Mouse (Mus musculus): ENCODE results near the gene Rhd. TPM values are rescaled to one million over a fixed set of nuclear protein-coding genes. Genes with fewer than 3 reads are reported as not detected.
"Not testable (repeated sequence)": the region's sequence is repeated elsewhere in the genome, so short reads cannot be mapped to it uniquely, and the experiment has no call there.

Rhd gene
- polyA plus RNA-seq, 1 experiment from 2014 or later: 7.9 TPM

GRCm38 (mm10) chr4:134879410-134879981, 15.2 kb downstream of the Rhd start:
- H3K36me3 ChIP-seq: no peaks in the 10 kb centered on the region
- peak overlapping the region; percentile 73 for H3K4me2 ChIP-seq (replicated peaks)
- H3K9me3 ChIP-seq: no peaks in the 10 kb centered on the region
- 4% methylated on average over 17 of the region's 17 CpGs for WGBS
- peak overlapping the region; percentile 28; the same call in 1 of the 2 replicates for H3K9ac ChIP-seq
- peaks cover 8% of the 10 kb centered on the region for H3K4me1 ChIP-seq (replicated peaks)
- H3K27ac ChIP-seq: no peak overlapping the region
- peak overlapping the region; percentile 31 for H3K4me3 ChIP-seq (replicated peaks)
- peak; percentile 45; the same call in 1 of the 2 replicates for ATAC-seq
- no peaks in the 10 kb centered on the region for H3K27me3 ChIP-seq (replicated peaks)

GRCm38 (mm10) chr4:134880041-134880440, 15.7 kb downstream of the Rhd start:
- Histone ChIP-seq H3K27me3 (replicated peaks) (no peaks in the 10 kb centered on the region), H3K4me3 (replicated peaks) (no peak overlapping the region), H3K9ac (no peak overlapping the region), H3K4me2 (replicated peaks) (peak overlapping the region; percentile 73), H3K36me3 (no peaks in the 10 kb centered on the region), H3K27ac (no peak overlapping the region), H3K4me1 (replicated peaks) (peaks cover 8% of the 10 kb centered on the region), H3K9me3 (no peaks in the 10 kb centered on the region)
- WGBS: 33% methylated on average over 6 of the region's 6 CpGs
- ATAC-seq: no peak

GRCm38 (mm10) chr4:134883266-134883665, 18.9 kb downstream of the Rhd start:
- H3K4me1 ChIP-seq (replicated peaks): peaks cover 8% of the 10 kb centered on the region
- H3K27me3 ChIP-seq (replicated peaks): no peaks in the 10 kb centered on the region
- no peaks in the 10 kb centered on the region for H3K9me3 ChIP-seq
- H3K27ac ChIP-seq: no peak overlapping the region
- WGBS: 28% methylated on average over 7 of the region's 7 CpGs
- H3K4me3 ChIP-seq (replicated peaks): no peak overlapping the region
- H3K4me2 ChIP-seq (replicated peaks): no peak overlapping the region
- no peak overlapping the region for H3K9ac ChIP-seq
- H3K36me3 ChIP-seq: no peaks in the 10 kb centered on the region
- ATAC-seq: no peak

- no peak overlapping the region for H3K9ac ChIP-seq
- H3K4me1 ChIP-seq (replicated peaks): peaks cover 8% of the 10 kb centered on the region
- WGBS: 79% methylated on average over 10 of the region's 10 CpGs
- H3K9me3 ChIP-seq: no peaks in the 10 kb centered on the region
- no peak overlapping the region for H3K27ac ChIP-seq
- H3K27me3 ChIP-seq (replicated peaks): no peaks in the 10 kb centered on the region
- H3K4me3 ChIP-seq (replicated peaks): no peak overlapping the region
- ATAC-seq: no peak
- H3K36me3 ChIP-seq: no peaks in the 10 kb centered on the region
- H3K4me2 ChIP-seq (replicated peaks): no peak overlapping the region
Measured at GRCm38 (mm10) chr4:134883808-134884207, 19.5 kb downstream of the Rhd start.

- no peak for ATAC-seq
- H3K9me3 ChIP-seq: no peaks in the 10 kb centered on the region
- H3K36me3 ChIP-seq: no peaks in the 10 kb centered on the region
- no peak overlapping the region for H3K4me3 ChIP-seq (replicated peaks)
- no peak overlapping the region for H3K27ac ChIP-seq
- no peak overlapping the region for H3K9ac ChIP-seq
- WGBS: 92% methylated on average over 4 of the region's 4 CpGs
- no peaks in the 10 kb centered on the region for H3K27me3 ChIP-seq (replicated peaks)
- H3K4me2 ChIP-seq (replicated peaks): no peak overlapping the region
- H3K4me1 ChIP-seq (replicated peaks): peaks cover 5% of the 10 kb centered on the region
Measured at GRCm38 (mm10) chr4:134884364-134884763, 20.0 kb downstream of the Rhd start.

GRCm38 (mm10) chr4:134892096-134892495, 27.8 kb downstream of the Rhd start:
- H3K36me3 ChIP-seq: peaks cover 5% of the 10 kb centered on the region; the same call in 1 of the 2 replicates
- H3K4me2 ChIP-seq (replicated peaks): no peak overlapping the region
- H3K9me3 ChIP-seq: no peaks in the 10 kb centered on the region
- ATAC-seq: no peak
- no peak overlapping the region for H3K27ac ChIP-seq
- no peak overlapping the region for H3K9ac ChIP-seq
- no peaks in the 10 kb centered on the region for H3K27me3 ChIP-seq (replicated peaks)
- WGBS: 74% methylated on average over 6 of the region's 6 CpGs
- H3K4me1 ChIP-seq (replicated peaks): no peaks in the 10 kb centered on the region
- no peak overlapping the region for H3K4me3 ChIP-seq (replicated peaks)

- Histone ChIP-seq H3K27ac (no peak overlapping the region), H3K27me3 (replicated peaks) (no peaks in the 10 kb centered on the region), H3K4me1 (replicated peaks) (no peaks in the 10 kb centered on the region), H3K9me3 (no peaks in the 10 kb centered on the region), H3K4me3 (replicated peaks) (no peak overlapping the region), H3K9ac (no peak overlapping the region), H3K4me2 (replicated peaks) (no peak overlapping the region), H3K36me3 (peaks cover 27% of the 10 kb centered on the region)
- 82% methylated on average over 6 of the region's 6 CpGs for WGBS
- no peak for ATAC-seq
Measured at GRCm38 (mm10) chr4:134897256-134897655, 32.9 kb downstream of the Rhd start.

GRCm38 (mm10) chr4:134901126-134901525, 36.8 kb downstream of the Rhd start:
- H3K4me1 ChIP-seq (replicated peaks): no peaks in the 10 kb centered on the region
- no peak overlapping the region for H3K4me3 ChIP-seq (replicated peaks)
- H3K9ac ChIP-seq: no peak overlapping the region
- H3K27me3 ChIP-seq (replicated peaks): no peaks in the 10 kb centered on the region
- no peak overlapping the region for H3K27ac ChIP-seq
- peaks cover 50% of the 10 kb centered on the region for H3K36me3 ChIP-seq
- 87% methylated on average over 8 of the region's 8 CpGs for WGBS
- no peaks in the 10 kb centered on the region for H3K9me3 ChIP-seq
- no peak for ATAC-seq
- no peak overlapping the region for H3K4me2 ChIP-seq (replicated peaks)

GRCm38 (mm10) chr4:134903046-134903445, 38.7 kb downstream of the Rhd start:
- 75% methylated on average over 7 of the region's 7 CpGs for WGBS
- no peak overlapping the region for H3K9ac ChIP-seq
- H3K4me1 ChIP-seq (replicated peaks): no peaks in the 10 kb centered on the region
- H3K27ac ChIP-seq: no peak overlapping the region
- no peak overlapping the region for H3K4me2 ChIP-seq (replicated peaks)
- H3K4me3 ChIP-seq (replicated peaks): no peak overlapping the region
- H3K27me3 ChIP-seq (replicated peaks): no peaks in the 10 kb centered on the region
- no peaks in the 10 kb centered on the region for H3K9me3 ChIP-seq
- H3K36me3 ChIP-seq: peaks cover 45% of the 10 kb centered on the region
- ATAC-seq: no peak

- ATAC-seq; H3K4me2 ChIP-seq (replicated peaks); H3K4me3 ChIP-seq (replicated peaks); H3K27me3 ChIP-seq (replicated peaks); H3K27ac ChIP-seq; H3K9ac ChIP-seq; H3K9me3 ChIP-seq: not testable (repeated sequence)
- peaks cover 12% of the 10 kb centered on the region for H3K4me1 ChIP-seq (replicated peaks)
- 99% methylated on average over 6 of the region's 8 CpGs for WGBS
- H3K36me3 ChIP-seq: peaks cover 20% of the 10 kb centered on the region
Measured at GRCm38 (mm10) chr4:134911406-134911805, 47.1 kb downstream of the Rhd start.

GRCm38 (mm10) chr4:134913413-134913812, 49.1 kb downstream of the Rhd start:
- Histone ChIP-seq H3K4me3 (replicated peaks) (peak overlapping the region; percentile 1; the same call in 1 of the 2 replicates), H3K4me1 (replicated peaks) (peaks cover 12% of the 10 kb centered on the region), H3K9me3 (no peaks in the 10 kb centered on the region), H3K36me3 (peaks cover 16% of the 10 kb centered on the region), H3K27me3 (replicated peaks) (no peaks in the 10 kb centered on the region), H3K4me2 (replicated peaks) (peak overlapping the region; percentile 71), H3K27ac (no peak overlapping the region), H3K9ac (no peak overlapping the region)
- WGBS: 35% methylated on average over 3 of the region's 3 CpGs
- no peak for ATAC-seq

- under 1% methylated on average over 43 of the region's 43 CpGs for whole genome bisulfite sequencing
Measured at GRCm38 (mm10) chr4:134914122-134914863, 50.0 kb downstream of the Rhd start.

GRCm38 (mm10) chr4:134914864-134915209, 50.5 kb downstream of the Rhd start, which contains the start of gene Tmem50a:
Gene Tmem50a (minus strand): TSS chr4:134915024.
- Histone ChIP-seq H3K27ac (peak within 1 kb of the TSS; percentile 91), H3K9me3 (no peaks in the 10 kb centered on the region), H3K4me3 (replicated peaks) (peak within 1 kb of the TSS; percentile 95), H3K9ac (peak within 1 kb of the TSS; percentile 89), H3K4me2 (replicated peaks) (peak within 1 kb of the TSS; percentile 71), H3K36me3 (peaks cover 4% of the 10 kb centered on the region; the same call in 1 of the 2 replicates), H3K4me1 (replicated peaks) (peaks cover 12% of the 10 kb centered on the region), H3K27me3 (replicated peaks) (no peaks in the 10 kb centered on the region)
- WGBS: under 1% methylated on average over 25 of the region's 25 CpGs
- ATAC-seq: peak; percentile 96

More at GRCm38 (mm10) chr4:134914122-134914863, 50.0 kb downstream of the Rhd start:
- Histone ChIP-seq H3K4me1 (replicated peaks) (peaks cover 12% of the 10 kb centered on the region), H3K9me3 (no peaks in the 10 kb centered on the region), H3K27ac (peak overlapping the region; percentile 91), H3K4me3 (replicated peaks) (peak overlapping the region; percentile 95), H3K27me3 (replicated peaks) (no peaks in the 10 kb centered on the region), H3K36me3 (peaks cover 7% of the 10 kb centered on the region), H3K4me2 (replicated peaks) (peak overlapping the region; percentile 71), H3K9ac (peak overlapping the region; percentile 89)
- peak; percentile 75 for ATAC-seq
